Mouse (Mus musculus): ENCODE data around the gene Lor. TPM values are rescaled to one million over a fixed set of nuclear protein-coding genes. Genes with fewer than 3 reads are reported as not detected.

Gene Lor
- polyA plus RNA-seq (2015; fragmentation: Nextera tagmentation; extraction: Ambion mirVana): 0.97 and 4.2 TPM in 2 replicates

GRCm38 (mm10) chr3:92083042-92083441 lies at the start of gene Lor:
Gene Lor (minus strand): TSS chr3:92083142.
- ATAC-seq (replicated peaks; ENCODE audit: low FRiP score): no peak
- H3K4me3 ChIP-seq (replicated peaks): peak within 1 kb of the TSS; percentile 61
- peak within 1 kb of the TSS; percentile 98 for H3K4me2 ChIP-seq
- 81% methylated on average over 2 of the region's 2 CpGs for WGBS
- H3K4me1 ChIP-seq: peaks cover 7% of the 10 kb centered on the region; the same call in 1 of the 2 replicates
- no peaks in the 10 kb centered on the region for H3K36me3 ChIP-seq
- H3K9ac ChIP-seq: no peak within 1 kb of the TSS
- H3K27me3 ChIP-seq: peaks cover 25% of the 10 kb centered on the region
- no peaks in the 10 kb centered on the region for H3K9me3 ChIP-seq (replicated peaks)
- no peak within 1 kb of the TSS for H3K27ac ChIP-seq

GRCm38 (mm10) chr3:92123847-92124246 lies 40.9 kb upstream of the Lor start, which contains the start of gene Prr9:
Gene Prr9 (minus strand): TSS chr3:92123947.
- Histone ChIP-seq H3K4me1 (no peaks in the 10 kb centered on the region), H3K36me3 (no peaks in the 10 kb centered on the region), H3K27me3 (no peaks in the 10 kb centered on the region), H3K9me3 (replicated peaks) (no peaks in the 10 kb centered on the region), H3K9ac (no peak within 1 kb of the TSS), H3K4me3 (replicated peaks) (no peak within 1 kb of the TSS), H3K4me2 (no peak within 1 kb of the TSS), H3K27ac (no peak within 1 kb of the TSS)
- WGBS: 72% methylated on average over 5 of the region's 5 CpGs
- no peak for ATAC-seq (replicated peaks; ENCODE audit: low FRiP score)

GRCm38 (mm10) chr3:92120902-92121301 lies 38.0 kb upstream of the Lor start:
- H3K4me3 ChIP-seq (replicated peaks): no peak overlapping the region
- H3K27ac ChIP-seq: no peak overlapping the region
- H3K4me2 ChIP-seq: no peak overlapping the region
- no peaks in the 10 kb centered on the region for H3K36me3 ChIP-seq
- H3K9me3 ChIP-seq (replicated peaks): no peaks in the 10 kb centered on the region
- 69% methylated on average over 3 of the region's 3 CpGs for WGBS
- H3K4me1 ChIP-seq: no peaks in the 10 kb centered on the region
- no peaks in the 10 kb centered on the region for H3K27me3 ChIP-seq
- H3K9ac ChIP-seq: no peak overlapping the region
- ATAC-seq (replicated peaks; ENCODE audit: low FRiP score): no peak

- H3K4me2 ChIP-seq: no peak overlapping the region
- WGBS: 37% methylated on average over 3 of the region's 3 CpGs
- no peaks in the 10 kb centered on the region for H3K9me3 ChIP-seq (replicated peaks)
These were observed 35.0 kb upstream of the Lor start for GRCm38 (mm10) chr3:92117930-92118329.

GRCm38 (mm10) chr3:92111526-92111925 lies 28.6 kb upstream of the Lor start:
- no peaks in the 10 kb centered on the region for H3K4me1 ChIP-seq
- no peaks in the 10 kb centered on the region for H3K36me3 ChIP-seq
- H3K27me3 ChIP-seq: no peaks in the 10 kb centered on the region
- no peak overlapping the region for H3K4me2 ChIP-seq
- no peak for ATAC-seq (replicated peaks; ENCODE audit: low FRiP score)
- H3K4me3 ChIP-seq (replicated peaks): no peak overlapping the region
- H3K9me3 ChIP-seq (replicated peaks): no peaks in the 10 kb centered on the region
- H3K27ac ChIP-seq: no peak overlapping the region
- no peak overlapping the region for H3K9ac ChIP-seq

More at GRCm38 (mm10) chr3:92117930-92118329, 35.0 kb upstream of the Lor start:
- H3K27me3 ChIP-seq: no peaks in the 10 kb centered on the region
- no peak for ATAC-seq (replicated peaks; ENCODE audit: low FRiP score)
- no peak overlapping the region for H3K9ac ChIP-seq
- H3K4me1 ChIP-seq: no peaks in the 10 kb centered on the region
- no peaks in the 10 kb centered on the region for H3K36me3 ChIP-seq
- H3K27ac ChIP-seq: no peak overlapping the region
- no peak overlapping the region for H3K4me3 ChIP-seq (replicated peaks)

- H3K4me3 ChIP-seq (replicated peaks): no peak overlapping the region
- no peaks in the 10 kb centered on the region for H3K4me1 ChIP-seq
- no peaks in the 10 kb centered on the region for H3K36me3 ChIP-seq
- no peak for ATAC-seq (replicated peaks; ENCODE audit: low FRiP score)
- no peak overlapping the region for H3K9ac ChIP-seq
- H3K4me2 ChIP-seq: no peak overlapping the region
- H3K27ac ChIP-seq: no peak overlapping the region
- no peaks in the 10 kb centered on the region for H3K27me3 ChIP-seq
- no peaks in the 10 kb centered on the region for H3K9me3 ChIP-seq (replicated peaks)
These were observed 27.8 kb upstream of the Lor start for GRCm38 (mm10) chr3:92110790-92111189.

GRCm38 (mm10) chr3:92106582-92106981 lies 23.6 kb upstream of the Lor start:
- no peak overlapping the region for H3K4me3 ChIP-seq (replicated peaks)
- no peaks in the 10 kb centered on the region for H3K4me1 ChIP-seq
- 10% methylated on average over 6 of the region's 6 CpGs for WGBS
- H3K36me3 ChIP-seq: no peaks in the 10 kb centered on the region
- no peaks in the 10 kb centered on the region for H3K27me3 ChIP-seq
- no peak overlapping the region for H3K4me2 ChIP-seq
- no peak overlapping the region for H3K9ac ChIP-seq
- H3K27ac ChIP-seq: no peak overlapping the region
- peak; percentile 74 for ATAC-seq (replicated peaks; ENCODE audit: low FRiP score)
- no peaks in the 10 kb centered on the region for H3K9me3 ChIP-seq (replicated peaks)

- Histone ChIP-seq H3K4me1 (peaks cover 7% of the 10 kb centered on the region; the same call in 1 of the 2 replicates), H3K4me2 (peak overlapping the region; percentile 98), H3K9me3 (replicated peaks) (no peaks in the 10 kb centered on the region), H3K9ac (peak overlapping the region; percentile 59), H3K4me3 (replicated peaks) (peak overlapping the region; percentile 61), H3K27ac (peak overlapping the region; percentile 72), H3K27me3 (peaks cover 25% of the 10 kb centered on the region), H3K36me3 (no peaks in the 10 kb centered on the region)
- peak; percentile 84 for ATAC-seq (replicated peaks; ENCODE audit: low FRiP score)
- under 1% methylated on average over 61 of the region's 76 CpGs for WGBS
These were observed 1.5 kb downstream of the Lor start for GRCm38 (mm10) chr3:92081285-92081931.

GRCm38 (mm10) chr3:92080462-92081284 lies 2.3 kb downstream of the Lor start:
- H3K4me2 ChIP-seq: peak overlapping the region; percentile 98
- H3K4me3 ChIP-seq (replicated peaks): peak overlapping the region; percentile 61
- H3K9ac ChIP-seq: peak overlapping the region; percentile 59
- no peaks in the 10 kb centered on the region for H3K9me3 ChIP-seq (replicated peaks)
- ATAC-seq (replicated peaks; ENCODE audit: low FRiP score): peak; percentile 88
- H3K4me1 ChIP-seq: peaks cover 7% of the 10 kb centered on the region; the same call in 1 of the 2 replicates
- WGBS: under 1% methylated on average over 80 of the region's 82 CpGs
- peaks cover 25% of the 10 kb centered on the region for H3K27me3 ChIP-seq
- H3K36me3 ChIP-seq: no peaks in the 10 kb centered on the region
- peak overlapping the region; percentile 72 for H3K27ac ChIP-seq

GRCm38 (mm10) chr3:92050382-92051054 lies 32.4 kb downstream of the Lor start:
- no peaks in the 10 kb centered on the region for H3K36me3 ChIP-seq
- no peaks in the 10 kb centered on the region for H3K4me1 ChIP-seq
- 49% methylated on average over 6 of the region's 6 CpGs for WGBS
- no peaks in the 10 kb centered on the region for H3K27me3 ChIP-seq
- no peak overlapping the region for H3K4me2 ChIP-seq
- no peaks in the 10 kb centered on the region for H3K9me3 ChIP-seq (replicated peaks)
- ATAC-seq (replicated peaks; ENCODE audit: low FRiP score): no peak
- no peak overlapping the region for H3K4me3 ChIP-seq (replicated peaks)
- H3K27ac ChIP-seq: no peak overlapping the region
- no peak overlapping the region for H3K9ac ChIP-seq

GRCm38 (mm10) chr3:92033892-92034291 lies 49.0 kb downstream of the Lor start:
- no peak overlapping the region for H3K9ac ChIP-seq
- no peaks in the 10 kb centered on the region for H3K9me3 ChIP-seq (replicated peaks)
- no peak overlapping the region for H3K4me3 ChIP-seq (replicated peaks)
- no peak overlapping the region for H3K4me2 ChIP-seq
- H3K27ac ChIP-seq: no peak overlapping the region
- H3K36me3 ChIP-seq: no peaks in the 10 kb centered on the region
- WGBS: 65% methylated on average over 1 of the region's 1 CpGs
- ATAC-seq (replicated peaks; ENCODE audit: low FRiP score): no peak
- H3K4me1 ChIP-seq: no peaks in the 10 kb centered on the region
- no peaks in the 10 kb centered on the region for H3K27me3 ChIP-seq

- no peak overlapping the region for H3K4me2 ChIP-seq
- ATAC-seq (replicated peaks; ENCODE audit: low FRiP score): no peak
- no peaks in the 10 kb centered on the region for H3K9me3 ChIP-seq (replicated peaks)
- no peak overlapping the region for H3K9ac ChIP-seq
- no peaks in the 10 kb centered on the region for H3K27me3 ChIP-seq
- no peak overlapping the region for H3K4me3 ChIP-seq (replicated peaks)
- 58% methylated on average over 2 of the region's 2 CpGs for WGBS
- no peak overlapping the region for H3K27ac ChIP-seq
- H3K36me3 ChIP-seq: no peaks in the 10 kb centered on the region
- no peaks in the 10 kb centered on the region for H3K4me1 ChIP-seq
These were observed 49.7 kb downstream of the Lor start for GRCm38 (mm10) chr3:92033203-92033602.
